Mouse (Mus musculus): ENCODE results near the gene Tenm3. TPM values are rescaled to one million over a fixed set of nuclear protein-coding genes. Genes with fewer than 3 reads are reported as not detected.

Tenm3 gene
- polyA plus RNA-seq, 1 experiment: 0.28 TPM

DNA sequence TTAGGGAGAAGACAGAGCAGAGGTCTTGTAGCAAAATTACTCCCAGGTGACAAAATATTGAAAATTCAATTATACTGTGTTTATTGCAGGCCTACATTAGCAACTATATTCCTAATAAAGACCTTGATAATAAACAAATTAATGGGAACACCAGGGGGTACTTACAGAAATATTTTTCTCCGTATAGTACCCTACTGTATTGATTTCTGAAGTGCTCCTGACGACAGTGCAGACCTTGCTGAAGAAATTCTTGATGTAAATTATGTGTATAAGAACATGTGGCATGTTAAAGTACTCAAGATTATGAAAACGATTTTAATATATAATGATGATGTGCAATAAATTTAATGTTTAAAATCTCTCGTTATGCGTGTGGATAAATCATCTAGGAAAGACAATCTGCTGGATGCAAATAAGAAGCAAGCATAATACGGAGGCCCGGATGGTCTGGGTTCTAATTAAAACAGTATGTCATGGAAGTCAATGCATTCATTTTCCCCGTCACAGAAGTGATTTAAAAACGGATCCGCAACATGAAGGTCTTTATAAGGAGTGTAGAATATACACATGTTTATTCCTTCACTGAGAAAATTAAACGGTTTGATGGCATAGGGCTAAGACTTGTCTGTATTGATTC lies 221.1 kb downstream of the Tenm3 start:
- H3K4me1 ChIP-seq (ENCODE audit: control insufficient read depth, insufficient read depth, insufficient read length, low read length): no peaks in the 10 kb centered on the region
- no peak overlapping the region for H3K4me3 ChIP-seq (ENCODE audit: insufficient read depth, low read depth, low read length)
- no peak overlapping the region for H3K27ac ChIP-seq (replicated peaks; ENCODE audit: low read depth, low read length)

DNA sequence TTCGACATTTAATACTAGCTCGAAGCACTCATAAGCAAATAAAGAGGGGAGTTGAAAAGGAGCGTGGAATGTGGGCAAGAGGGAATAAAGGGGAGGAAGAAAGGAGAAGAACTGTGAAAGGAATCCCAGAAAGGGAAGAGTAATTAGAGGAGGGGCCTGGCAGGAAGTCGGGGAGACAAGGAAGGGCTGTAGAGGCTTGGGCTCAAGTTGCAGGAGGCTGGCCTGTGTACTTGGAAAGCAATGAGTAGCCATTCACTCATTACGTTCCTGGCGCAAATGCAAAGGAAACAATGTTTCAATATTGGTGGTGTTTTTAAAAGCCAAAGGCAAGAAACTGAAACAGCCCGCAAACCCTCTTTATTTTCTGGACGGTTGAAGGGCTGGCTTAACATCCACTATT lies 228.7 kb downstream of the Tenm3 start:
- no peak overlapping the region for H3K4me3 ChIP-seq (ENCODE audit: insufficient read depth, low read depth, low read length)
- no peaks in the 10 kb centered on the region for H3K4me1 ChIP-seq (ENCODE audit: control insufficient read depth, insufficient read depth, insufficient read length, low read length)
- H3K27ac ChIP-seq (replicated peaks; ENCODE audit: low read depth, low read length): no peak overlapping the region

DNA sequence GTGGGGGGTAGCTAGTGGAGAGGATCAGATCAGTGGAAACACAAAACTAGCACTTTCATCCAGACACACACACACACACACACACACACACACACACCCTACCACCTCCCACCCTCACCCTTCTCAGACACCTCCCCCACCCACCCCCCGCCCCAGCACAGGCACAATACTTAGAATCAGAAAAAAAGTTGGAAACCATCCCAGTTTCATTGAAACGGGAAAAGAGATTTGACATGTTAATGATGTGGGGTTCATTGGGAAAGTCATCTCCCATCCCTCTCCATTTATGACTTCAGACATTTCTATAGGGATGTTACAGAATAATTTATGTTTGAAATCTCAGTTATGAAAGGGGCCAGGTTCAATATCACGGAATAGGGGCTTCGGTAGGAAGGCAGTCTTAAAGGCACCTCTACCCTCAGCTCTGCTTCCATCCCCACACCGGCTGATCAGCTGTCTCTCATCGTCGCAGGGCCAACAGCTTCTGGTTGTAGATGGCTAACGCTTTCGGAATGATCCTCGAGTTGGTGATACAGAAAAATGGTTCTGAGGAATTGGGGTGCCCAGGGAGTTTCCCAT lies 231.7 kb downstream of the Tenm3 start:
- Histone ChIP-seq H3K4me1 (ENCODE audit: control insufficient read depth, insufficient read depth, insufficient read length, low read length) (no peaks in the 10 kb centered on the region), H3K4me3 (ENCODE audit: insufficient read depth, low read depth, low read length) (no peak overlapping the region), H3K27ac (replicated peaks; ENCODE audit: low read depth, low read length) (no peak overlapping the region)

DNA sequence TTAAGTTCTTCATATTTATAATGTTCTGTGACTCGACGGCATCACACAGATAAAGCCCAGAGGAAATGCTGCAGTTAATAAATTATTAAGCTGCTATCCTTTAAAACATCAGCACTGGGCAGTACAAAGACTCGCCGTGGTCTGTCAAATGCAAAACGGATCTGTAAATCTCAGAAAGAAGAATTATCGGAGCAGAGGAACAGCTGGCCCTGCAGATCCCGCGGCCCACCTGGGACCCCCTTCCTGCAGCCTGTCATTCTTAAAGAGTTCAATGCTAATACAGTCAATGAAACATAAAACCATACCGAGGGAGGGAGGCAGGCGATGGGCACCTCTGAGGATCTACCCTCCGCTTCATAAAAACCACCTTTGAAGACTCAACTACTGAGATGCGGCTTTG lies 232.6 kb downstream of the Tenm3 start:
- H3K4me1 ChIP-seq (ENCODE audit: control insufficient read depth, insufficient read depth, insufficient read length, low read length): no peaks in the 10 kb centered on the region
- no peak overlapping the region for H3K4me3 ChIP-seq (ENCODE audit: insufficient read depth, low read depth, low read length)
- no peak overlapping the region for H3K27ac ChIP-seq (replicated peaks; ENCODE audit: low read depth, low read length)

DNA sequence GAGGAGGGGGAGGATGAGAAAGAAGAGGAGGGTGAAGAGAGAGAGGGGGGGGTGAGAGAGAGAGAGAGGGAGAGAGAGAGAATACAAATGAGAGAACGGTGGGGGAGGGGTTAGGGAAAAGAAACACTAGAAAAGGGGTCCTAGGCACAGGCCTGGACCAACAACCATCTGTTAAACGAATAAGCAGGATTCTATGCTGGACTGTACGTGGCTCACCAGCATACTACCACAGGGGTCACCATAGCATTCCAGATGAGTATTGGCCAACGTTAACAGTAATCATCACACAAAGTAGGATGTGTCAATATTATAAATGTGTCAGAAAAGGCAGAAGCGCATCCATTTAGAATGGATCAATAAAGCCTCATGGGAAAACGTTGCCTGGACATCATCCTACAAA lies 233.4 kb downstream of the Tenm3 start:
- Histone ChIP-seq H3K27ac (replicated peaks; ENCODE audit: low read depth, low read length) (no peak overlapping the region), H3K4me1 (ENCODE audit: control insufficient read depth, insufficient read depth, insufficient read length, low read length) (no peaks in the 10 kb centered on the region), H3K4me3 (ENCODE audit: insufficient read depth, low read depth, low read length) (no peak overlapping the region)

DNA sequence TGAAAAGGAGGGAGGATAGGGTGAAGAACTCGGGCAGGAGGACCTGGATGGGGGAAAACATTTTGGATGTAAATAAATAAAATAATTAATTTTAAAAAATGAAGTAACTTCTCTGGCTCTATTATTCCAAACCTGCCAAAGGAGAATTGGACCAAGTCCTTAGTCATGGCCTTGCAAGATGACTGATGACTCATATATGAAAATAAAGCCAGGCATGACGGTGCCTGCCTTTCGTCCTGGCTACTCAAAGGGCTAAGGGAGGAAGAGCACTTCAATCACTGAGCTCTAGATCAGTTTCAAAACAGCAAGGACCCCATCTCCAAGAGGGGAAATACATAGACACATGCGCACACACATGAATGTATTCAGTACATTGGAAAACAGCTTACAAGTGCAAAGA lies 234.1 kb downstream of the Tenm3 start:
- H3K4me1 ChIP-seq (ENCODE audit: control insufficient read depth, insufficient read depth, insufficient read length, low read length): no peaks in the 10 kb centered on the region
- no peak overlapping the region for H3K27ac ChIP-seq (replicated peaks; ENCODE audit: low read depth, low read length)
- no peak overlapping the region for H3K4me3 ChIP-seq (ENCODE audit: insufficient read depth, low read depth, low read length)

DNA sequence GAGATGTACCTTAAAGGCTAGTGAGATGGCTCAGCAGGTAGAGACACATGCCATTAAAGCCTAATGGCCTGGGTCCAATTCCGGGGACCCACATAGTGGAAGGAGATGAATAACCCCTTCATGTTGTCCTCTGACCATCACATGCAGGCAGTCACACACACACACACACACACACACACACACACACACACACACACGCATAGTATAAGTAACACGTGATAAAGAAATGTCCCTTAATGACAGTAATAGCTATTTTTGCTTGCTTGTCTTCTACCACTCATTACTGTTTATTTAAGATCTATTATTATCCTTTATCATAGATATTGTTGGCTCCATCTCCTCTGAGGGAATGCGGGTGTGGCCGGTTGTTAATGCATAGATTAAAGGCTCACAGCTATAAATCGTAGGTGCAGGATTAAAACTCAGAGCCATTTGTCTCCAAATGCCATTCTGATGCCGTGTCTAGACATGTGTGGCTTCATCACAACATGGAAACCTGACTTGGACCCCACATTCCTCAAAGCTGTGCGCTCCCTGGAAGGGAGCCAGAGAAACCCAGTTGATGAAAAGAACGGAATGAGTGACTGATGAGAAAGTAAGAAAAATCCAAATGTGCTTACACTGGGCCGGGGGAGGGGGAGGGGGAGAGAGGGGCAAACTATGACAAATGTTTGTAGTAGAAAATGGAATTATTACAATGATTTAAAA lies 239.4 kb downstream of the Tenm3 start:
- Histone ChIP-seq H3K4me1 (ENCODE audit: control insufficient read depth, insufficient read depth, insufficient read length, low read length) (no peaks in the 10 kb centered on the region), H3K27ac (replicated peaks; ENCODE audit: low read depth, low read length) (no peak overlapping the region), H3K4me3 (ENCODE audit: insufficient read depth, low read depth, low read length) (no peak overlapping the region)

DNA sequence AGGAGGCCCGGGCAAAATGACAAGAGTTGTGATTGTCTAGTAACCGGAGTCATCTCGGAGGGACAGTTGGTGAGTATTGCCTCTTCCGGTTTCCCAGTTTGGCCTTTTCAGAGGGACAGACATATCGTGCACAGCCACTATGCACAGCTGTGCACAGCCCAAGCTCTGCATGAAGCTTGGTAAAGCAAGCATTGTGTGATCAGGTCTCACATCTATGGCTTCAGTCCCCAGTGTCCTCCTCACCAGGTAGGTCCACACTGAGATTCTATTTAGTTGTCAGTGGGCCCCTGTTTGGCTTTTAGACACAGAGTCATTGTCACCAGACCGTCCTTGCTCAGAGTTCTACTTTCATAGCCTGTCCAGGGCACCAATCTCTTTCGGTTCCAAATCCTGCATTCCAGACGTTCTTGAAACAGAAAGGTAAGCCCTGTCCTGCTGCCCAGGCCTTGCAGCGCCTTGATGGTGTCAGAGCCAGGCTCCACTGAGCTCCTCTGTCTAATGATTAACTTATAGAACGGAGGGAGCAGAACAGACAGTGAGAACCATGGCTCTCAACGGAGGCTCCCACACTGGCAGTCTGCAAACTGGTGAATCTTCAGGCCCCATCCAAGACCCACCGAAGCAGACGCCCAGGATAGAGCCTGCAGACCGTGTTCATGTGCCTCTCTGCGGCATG lies 240.4 kb downstream of the Tenm3 start:
- Histone ChIP-seq H3K27ac (replicated peaks; ENCODE audit: low read depth, low read length) (no peak overlapping the region), H3K4me3 (ENCODE audit: insufficient read depth, low read depth, low read length) (no peak overlapping the region), H3K4me1 (ENCODE audit: control insufficient read depth, insufficient read depth, insufficient read length, low read length) (no peaks in the 10 kb centered on the region)

DNA sequence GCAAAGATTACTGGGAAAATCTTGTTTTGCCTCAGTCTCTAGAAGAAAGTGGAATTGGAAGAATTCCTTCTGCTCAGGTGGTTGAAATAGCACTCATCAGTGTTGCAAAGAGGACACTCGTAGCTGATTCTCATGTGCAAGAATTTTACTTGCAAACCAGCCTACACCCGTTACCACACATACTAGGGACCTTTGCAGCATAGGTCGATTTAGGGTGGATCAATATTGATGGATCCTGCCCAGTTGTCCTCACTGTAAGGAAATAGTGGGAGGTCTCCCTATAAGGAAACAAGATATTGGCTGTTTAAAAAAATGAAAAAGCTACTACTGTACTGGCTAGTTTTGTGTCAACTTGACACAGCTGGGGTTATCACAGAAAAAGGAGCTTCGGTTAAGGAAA lies 242.1 kb downstream of the Tenm3 start:
- Histone ChIP-seq H3K4me3 (ENCODE audit: insufficient read depth, low read depth, low read length) (no peak overlapping the region), H3K27ac (replicated peaks; ENCODE audit: low read depth, low read length) (no peak overlapping the region), H3K4me1 (ENCODE audit: control insufficient read depth, insufficient read depth, insufficient read length, low read length) (no peaks in the 10 kb centered on the region)

DNA sequence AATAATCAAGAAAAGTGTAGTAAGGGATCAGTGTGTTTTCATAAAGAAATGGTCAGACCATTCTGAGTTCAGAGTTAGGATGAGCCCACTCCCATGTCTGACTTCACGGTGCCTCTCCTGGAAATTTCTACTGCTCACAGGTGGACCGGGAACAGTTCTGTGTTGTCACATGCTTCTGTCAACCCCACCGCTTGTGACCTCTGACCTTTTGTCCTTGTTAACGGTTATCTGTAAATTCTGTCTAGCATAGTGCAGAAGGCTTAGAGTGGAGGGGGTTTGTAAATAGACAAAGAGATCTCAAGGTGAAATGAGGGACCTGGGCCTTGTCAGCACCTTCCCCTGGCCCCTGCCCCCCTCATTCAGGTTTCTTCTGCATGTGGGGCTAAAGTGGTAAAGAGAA lies 244.7 kb downstream of the Tenm3 start:
- H3K27ac ChIP-seq (replicated peaks; ENCODE audit: low read depth, low read length): no peak overlapping the region
- H3K4me1 ChIP-seq (ENCODE audit: control insufficient read depth, insufficient read depth, insufficient read length, low read length): no peaks in the 10 kb centered on the region
- no peak overlapping the region for H3K4me3 ChIP-seq (ENCODE audit: insufficient read depth, low read depth, low read length)

DNA sequence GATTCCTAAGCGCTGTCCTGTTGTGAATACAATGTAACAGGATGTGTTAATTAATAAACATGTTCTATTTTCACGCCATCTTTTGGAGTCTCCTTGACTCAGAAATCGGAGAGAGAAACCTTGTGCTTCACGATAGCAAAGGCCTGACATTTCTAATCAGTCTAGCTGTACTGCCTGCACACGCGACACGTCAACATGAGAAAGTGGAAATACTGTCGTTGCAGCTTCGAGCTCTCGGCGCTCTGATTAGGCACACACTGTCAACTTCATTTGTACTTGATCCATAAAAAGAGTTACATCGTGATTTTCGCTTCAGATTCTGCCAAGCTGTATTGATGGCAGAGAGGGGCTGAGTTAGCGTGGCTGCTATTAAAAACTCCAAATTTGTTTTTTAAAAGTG lies 247.4 kb downstream of the Tenm3 start:
- no peaks in the 10 kb centered on the region for H3K4me1 ChIP-seq (ENCODE audit: control insufficient read depth, insufficient read depth, insufficient read length, low read length)
- H3K27ac ChIP-seq (replicated peaks; ENCODE audit: low read depth, low read length): no peak overlapping the region
- H3K4me3 ChIP-seq (ENCODE audit: insufficient read depth, low read depth, low read length): no peak overlapping the region

DNA sequence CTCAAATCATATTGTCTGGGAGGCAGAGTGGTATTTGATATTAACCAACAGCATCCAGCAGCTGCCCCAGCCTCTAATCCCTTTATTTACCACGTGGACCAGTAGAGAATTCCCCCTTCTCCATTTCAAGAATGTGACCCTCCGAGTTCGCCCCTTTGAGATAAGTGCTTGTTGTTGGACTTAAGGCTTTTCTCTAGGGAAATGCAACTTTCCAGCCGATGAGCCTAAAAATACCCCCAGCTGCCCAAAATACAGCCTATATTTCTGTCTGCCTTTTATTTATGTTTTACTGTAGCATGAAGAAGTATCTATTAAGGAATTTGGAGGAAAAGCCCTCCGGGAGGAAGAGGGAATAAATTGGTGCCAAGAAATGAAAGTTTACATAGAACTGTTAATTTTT lies 251.9 kb downstream of the Tenm3 start:
- H3K4me3 ChIP-seq (ENCODE audit: insufficient read depth, low read depth, low read length): no peak overlapping the region
- no peak overlapping the region for H3K27ac ChIP-seq (replicated peaks; ENCODE audit: low read depth, low read length)
- H3K4me1 ChIP-seq (ENCODE audit: control insufficient read depth, insufficient read depth, insufficient read length, low read length): no peaks in the 10 kb centered on the region

DNA sequence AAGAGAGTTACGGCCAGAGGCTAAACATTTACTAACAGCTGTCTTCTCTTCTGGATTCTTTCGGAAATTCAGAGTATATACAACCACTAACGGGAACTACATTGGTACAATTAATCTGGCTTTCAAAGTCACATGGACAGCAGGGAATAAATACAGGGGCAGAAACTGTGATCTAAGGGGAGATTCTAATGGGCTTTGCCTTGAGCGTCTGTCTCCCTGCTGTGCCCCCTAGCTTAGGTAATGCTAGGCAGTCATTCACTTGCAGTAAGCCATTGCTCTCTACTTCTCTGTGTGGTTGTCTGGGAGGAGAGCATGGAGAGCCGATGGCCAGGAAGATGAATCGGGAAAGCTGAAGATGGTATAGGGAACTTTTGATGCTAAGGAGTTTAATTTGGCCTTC lies 264.0 kb downstream of the Tenm3 start:
- no peak overlapping the region for H3K27ac ChIP-seq (replicated peaks; ENCODE audit: low read depth, low read length)
- no peaks in the 10 kb centered on the region for H3K4me1 ChIP-seq (ENCODE audit: control insufficient read depth, insufficient read depth, insufficient read length, low read length)
- no peak overlapping the region for H3K4me3 ChIP-seq (ENCODE audit: insufficient read depth, low read depth, low read length)

DNA sequence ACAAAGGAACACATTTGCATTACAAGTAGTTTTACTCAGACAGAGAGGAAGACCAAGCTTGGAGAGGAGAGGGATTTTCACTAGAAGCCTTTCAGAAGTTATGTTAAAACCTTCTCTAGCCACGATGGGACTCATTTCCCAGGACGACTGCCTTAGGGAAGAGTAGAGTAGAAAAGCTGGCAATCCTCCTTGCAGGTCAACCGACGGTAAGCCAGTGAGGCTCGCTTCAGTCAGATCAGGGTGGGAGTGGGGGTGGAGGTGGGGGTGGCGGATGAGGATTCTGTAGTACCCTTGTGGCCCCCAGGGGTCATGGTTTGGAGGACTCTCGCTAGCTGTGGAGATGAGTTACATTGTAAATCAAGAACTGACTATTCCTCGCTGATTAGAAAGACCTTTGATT lies 264.6 kb downstream of the Tenm3 start:
- no peaks in the 10 kb centered on the region for H3K4me1 ChIP-seq (ENCODE audit: control insufficient read depth, insufficient read depth, insufficient read length, low read length)
- H3K4me3 ChIP-seq (ENCODE audit: insufficient read depth, low read depth, low read length): no peak overlapping the region
- H3K27ac ChIP-seq (replicated peaks; ENCODE audit: low read depth, low read length): no peak overlapping the region

DNA sequence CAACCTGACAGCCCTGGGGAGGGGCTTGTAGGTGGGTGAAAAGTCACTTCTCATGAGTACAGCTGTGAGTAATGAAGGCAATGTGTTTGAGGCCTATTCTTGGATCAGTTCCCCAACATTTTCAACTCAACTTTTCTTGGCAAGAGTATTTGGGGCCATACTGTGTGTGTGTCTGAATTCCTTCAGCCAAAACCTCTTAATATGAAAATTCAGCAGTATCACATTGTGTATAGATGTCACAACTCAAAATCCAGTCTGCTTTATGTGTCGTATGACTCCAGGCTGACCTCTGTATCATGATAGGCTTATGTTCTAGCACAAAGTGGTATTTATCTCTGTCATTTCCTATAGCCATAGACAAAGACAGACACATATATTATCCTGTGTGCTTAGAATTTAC lies 270.8 kb downstream of the Tenm3 start:
- no peak overlapping the region for H3K4me3 ChIP-seq (ENCODE audit: insufficient read depth, low read depth, low read length)
- H3K27ac ChIP-seq (replicated peaks; ENCODE audit: low read depth, low read length): no peak overlapping the region
- no peaks in the 10 kb centered on the region for H3K4me1 ChIP-seq (ENCODE audit: control insufficient read depth, insufficient read depth, insufficient read length, low read length)

DNA sequence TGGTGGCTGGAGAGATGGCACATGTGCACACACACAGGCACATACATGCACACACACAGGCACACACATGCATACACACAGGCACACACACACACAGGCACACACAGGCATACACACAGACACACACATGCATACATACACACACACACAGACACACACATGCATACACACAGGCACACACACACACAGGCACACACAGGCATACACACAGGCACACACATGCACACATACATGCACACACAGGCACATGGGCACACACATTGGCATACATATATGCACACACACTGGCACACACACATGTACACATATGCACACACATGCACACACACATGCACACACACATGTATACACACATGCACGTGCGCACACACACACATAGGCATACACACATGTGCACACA lies 271.4 kb downstream of the Tenm3 start:
- no peak overlapping the region for H3K4me3 ChIP-seq (ENCODE audit: insufficient read depth, low read depth, low read length)
- H3K4me1 ChIP-seq (ENCODE audit: control insufficient read depth, insufficient read depth, insufficient read length, low read length): no peaks in the 10 kb centered on the region

More for the DNA sequence above, 271.4 kb downstream of the Tenm3 start:
- H3K27ac ChIP-seq (replicated peaks; ENCODE audit: low read depth, low read length): no peak overlapping the region

Measured in brown adipose tissue, adult 24 weeks (tissue).